Mouse (Mus musculus) ES-Bruce4 (cell line): ENCODE results near the gene Nfib. TPM values are rescaled to one million over a fixed set of nuclear protein-coding genes. Genes with fewer than 3 reads are reported as not detected.
A peak's percentile ranks its signal among the peaks of the same experiment; 100 is the strongest.

Experiments used
- H3K27ac ChIP-seq: 2 replicates; pipeline ENCODE4 v1.5.1; 2012; ENCODE audit warnings: low read length, inconsistent platforms; ENCODE audit not compliant: insufficient read depth
- H3K27me3 ChIP-seq: 2 replicates; pipeline ENCODE4 v1.6.1; 2012; ENCODE audit warnings: mild to moderate bottlenecking, low read length, inconsistent platforms; ENCODE audit not compliant: control insufficient read depth, poor library complexity, insufficient read depth, severe bottlenecking
- H3K36me3 ChIP-seq: 2 replicates; pipeline ENCODE4 v1.6.1; 2012; ENCODE audit warnings: inconsistent platforms, mild to moderate bottlenecking, low read length, moderate library complexity; ENCODE audit not compliant: control insufficient read depth, poor library complexity, insufficient read depth, severe bottlenecking
- H3K4me1 ChIP-seq: one replicate; pipeline ENCODE4 v1.8.1; 2011; ENCODE audit warnings: low read length; ENCODE audit not compliant: control insufficient read depth, insufficient read depth
- H3K4me3 ChIP-seq: 2 replicates; pipeline ENCODE4 v1.5.1; 2011; ENCODE audit warnings: low read depth, mild to moderate bottlenecking, low read length
- H3K9ac ChIP-seq: 2 replicates; pipeline ENCODE4 v1.6.1; 2012; ENCODE audit warnings: low read depth, mild to moderate bottlenecking, inconsistent platforms; ENCODE audit not compliant: poor library complexity, severe bottlenecking
- H3K9me3 ChIP-seq: replicated peaks from 2 replicates; pipeline ENCODE4 v1.6.1; 2012; ENCODE audit warnings: mild to moderate bottlenecking, low read length, inconsistent platforms; ENCODE audit not compliant: control insufficient read depth, poor library complexity, insufficient read depth, severe bottlenecking
- CTCF ChIP-seq: IDR thresholded peaks from one replicate; pipeline ENCODE4 v1.8.1; 2011; ENCODE audit warnings: low read depth, low read length
- EP300 ChIP-seq: IDR thresholded peaks from 2 replicates; pipeline ENCODE4 v1.6.1; 2011; ENCODE audit warnings: low read depth, low read length; ENCODE audit not compliant: insufficient read depth
- POLR2A ChIP-seq: IDR thresholded peaks from one replicate; pipeline ENCODE4 v1.8.1; 2011; ENCODE audit warnings: low read length; ENCODE audit not compliant: insufficient read depth
- polyA plus RNA-seq: library from polyadenylated mRNA; stranded (reverse); fragments of >200 nt; gene quantifications from 2 replicates; pipeline ENCODE4 v1.2.4, GENCODE M21; 2011; ENCODE audit warnings: low read depth; ENCODE audit not compliant: missing spikeins, insufficient read depth, insufficient read length

Nfib gene
- polyA plus RNA-seq, 1 experiment: 4.6 TPM

DNA sequence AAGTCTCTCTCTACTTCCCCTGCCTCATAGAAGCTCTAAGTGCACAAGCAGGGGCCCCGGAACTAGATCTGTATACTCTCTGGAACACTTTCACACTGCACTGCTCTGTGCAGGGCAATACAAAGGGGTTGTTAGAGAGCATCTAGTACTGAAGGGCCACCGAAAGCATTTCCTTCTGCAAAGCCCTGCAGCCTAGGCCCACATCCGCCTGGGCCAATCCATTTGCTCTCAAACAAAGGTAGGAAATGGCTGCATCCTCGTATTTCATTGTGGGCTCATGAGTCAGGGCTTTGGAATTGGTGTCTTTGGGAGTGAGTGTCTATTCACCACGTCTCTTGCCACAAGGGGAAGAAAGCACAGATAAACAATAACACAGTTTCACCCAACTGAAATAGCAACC lies 269.8 kb downstream of the Nfib start:
- H3K4me1 ChIP-seq: peaks cover 7% of the 10 kb centered on the region
- TF ChIP-seq EP300: peak; percentile 88
- no peak for TF ChIP-seq POLR2A
- TF ChIP-seq CTCF: no peak
- H3K9ac ChIP-seq: no peak overlapping the region
- no peaks in the 10 kb centered on the region for H3K9me3 ChIP-seq
- peak overlapping the region; percentile 76 for H3K27ac ChIP-seq
- no peaks in the 10 kb centered on the region for H3K27me3 ChIP-seq
- no peaks in the 10 kb centered on the region for H3K36me3 ChIP-seq
- no peak overlapping the region for H3K4me3 ChIP-seq

GRCm38 (mm10) chr4:82433926-82434705 lies 271.4 kb downstream of the Nfib start:
- Histone ChIP-seq H3K4me3 (no peak overlapping the region), H3K9me3 (no peaks in the 10 kb centered on the region), H3K27ac (no peak overlapping the region)

GRCm38 (mm10) chr4:82431831-82432230 lies 273.7 kb downstream of the Nfib start:
- H3K4me3 ChIP-seq: no peak overlapping the region
- H3K27ac ChIP-seq: no peak overlapping the region
- TF ChIP-seq EP300 (no peak), CTCF (no peak), POLR2A (no peak)
- no peaks in the 10 kb centered on the region for H3K36me3 ChIP-seq
- peaks cover 5% of the 10 kb centered on the region for H3K4me1 ChIP-seq
- no peaks in the 10 kb centered on the region for H3K27me3 ChIP-seq
- H3K9me3 ChIP-seq: peaks cover 2% of the 10 kb centered on the region; the same call in 1 of the 2 replicates
- H3K9ac ChIP-seq: no peak overlapping the region

More at GRCm38 (mm10) chr4:82433926-82434705, 271.4 kb downstream of the Nfib start:
- no peaks in the 10 kb centered on the region for H3K36me3 ChIP-seq
- peaks cover 7% of the 10 kb centered on the region for H3K4me1 ChIP-seq
- no peaks in the 10 kb centered on the region for H3K27me3 ChIP-seq
- TF ChIP-seq POLR2A (no peak), CTCF (no peak), EP300 (no peak)
- no peak overlapping the region for H3K9ac ChIP-seq

- H3K9ac ChIP-seq: no peak overlapping the region
- H3K4me1 ChIP-seq: peaks cover 3% of the 10 kb centered on the region
- no peak overlapping the region for H3K27ac ChIP-seq
- no peaks in the 10 kb centered on the region for H3K36me3 ChIP-seq
- TF ChIP-seq CTCF (no peak), EP300 (0 out of 2 replicates have a peak, but pooled peaks have one; percentile 63)
- H3K27me3 ChIP-seq: no peaks in the 10 kb centered on the region
- peaks cover 4% of the 10 kb centered on the region; the same call in 1 of the 2 replicates for H3K9me3 ChIP-seq
- no peak overlapping the region for H3K4me3 ChIP-seq
Observed at GRCm38 (mm10) chr4:82430802-82431201, 274.7 kb downstream of the Nfib start.

GRCm38 (mm10) chr4:82426224-82426623 lies 279.3 kb downstream of the Nfib start:
- peaks cover 2% of the 10 kb centered on the region for H3K4me1 ChIP-seq
- no peak overlapping the region for H3K9ac ChIP-seq
- H3K4me3 ChIP-seq: no peak overlapping the region
- H3K36me3 ChIP-seq: no peaks in the 10 kb centered on the region
- no peaks in the 10 kb centered on the region for H3K27me3 ChIP-seq
- no peak overlapping the region for H3K27ac ChIP-seq
- peaks cover 4% of the 10 kb centered on the region; the same call in 1 of the 2 replicates for H3K9me3 ChIP-seq
- no peak for TF ChIP-seq POLR2A
- TF ChIP-seq CTCF: no peak
- TF ChIP-seq EP300: no peak

GRCm38 (mm10) chr4:82418241-82418640 lies 287.3 kb downstream of the Nfib start:
- Histone ChIP-seq H3K36me3 (no peaks in the 10 kb centered on the region), H3K27me3 (no peaks in the 10 kb centered on the region), H3K4me1 (no peaks in the 10 kb centered on the region), H3K27ac (no peak overlapping the region), H3K4me3 (no peak overlapping the region), H3K9ac (no peak overlapping the region), H3K9me3 (no peaks in the 10 kb centered on the region)
- TF ChIP-seq POLR2A (no peak), CTCF (no peak), EP300 (no peak)
